Mouse (Mus musculus) CH12.LX (cell line): ENCODE data around the gene Ccdc69.

Experiments used
- CHD1 ChIP-seq: IDR thresholded peaks from 2 replicates; pipeline ENCODE4 v1.6.1; 2012; ENCODE audit warnings: low read depth, low read length, improper control_type of control experiment, inconsistent platforms
- CHD2 ChIP-seq: IDR thresholded peaks from 2 replicates; pipeline ENCODE4 v1.6.1; 2011; ENCODE audit warnings: low read length, improper control_type of control experiment
- CTCF ChIP-seq, 2 experiments: IDR thresholded peaks in 1 of 2; conservative IDR thresholded peaks in 1 of 2; 2 replicates each; pipeline ENCODE4 v1.5.1; 2011 to 2012; ENCODE audit warnings: low read depth in 2 of 2, low read length in 2 of 2, improper control_type of control experiment in 1 of 2, inconsistent platforms in 1 of 2, mild to moderate bottlenecking in 1 of 2, moderate library complexity in 1 of 2
- E2F4 ChIP-seq: IDR thresholded peaks from 2 replicates; pipeline ENCODE4 v1.6.1; 2011; ENCODE audit warnings: low read depth, low read length, improper control_type of control experiment; ENCODE audit not compliant: insufficient replicate concordance
- EP300 ChIP-seq: IDR thresholded peaks from 2 replicates; pipeline ENCODE4 v1.6.1; 2011; ENCODE audit warnings: low read length, improper control_type of control experiment
- KAT2A ChIP-seq: IDR thresholded peaks from 2 replicates; pipeline ENCODE4 v1.6.1; 2012; ENCODE audit warnings: low read length, improper control_type of control experiment, inconsistent platforms; ENCODE audit not compliant: insufficient replicate concordance
- PAX5 ChIP-seq: IDR thresholded peaks from 2 replicates; pipeline ENCODE4 v1.6.1; 2012; ENCODE audit warnings: low read length, inconsistent platforms, mixed read lengths
- POLR2A ChIP-seq: IDR thresholded peaks from 2 replicates; pipeline ENCODE4 v1.6.1; 2011; ENCODE audit warnings: low read depth, mild to moderate bottlenecking, improper control_type of control experiment, low read length
- SMC3 ChIP-seq: IDR thresholded peaks from 2 replicates; pipeline ENCODE4 v1.6.1; 2011; ENCODE audit warnings: low read depth, low read length, improper control_type of control experiment
- TBP ChIP-seq: conservative IDR thresholded peaks from 2 replicates; pipeline ENCODE4 v1.6.1; 2011; ENCODE audit warnings: low read depth, low read length, improper control_type of control experiment
- TCF12 ChIP-seq: IDR thresholded peaks from 2 replicates; pipeline ENCODE4 v1.6.1; 2014; ENCODE audit warnings: low read depth, mild to moderate bottlenecking, inconsistent platforms, low read length, improper control_type of control experiment
- USF1 ChIP-seq: IDR thresholded peaks from 2 replicates; pipeline ENCODE4 v1.6.1; 2014; ENCODE audit warnings: low read depth, mild to moderate bottlenecking, inconsistent platforms, low read length, improper control_type of control experiment
- USF2 ChIP-seq: conservative IDR thresholded peaks from 2 replicates; pipeline ENCODE4 v1.6.1; 2011; ENCODE audit warnings: low read depth, low read length, improper control_type of control experiment

GRCm38 (mm10) chr11:55096731-55097462, 19.0 kb upstream of the Ccdc69 start:
- no peak for TF ChIP-seq PAX5
- no peak for TF ChIP-seq POLR2A
- TF ChIP-seq KAT2A: no peak
- TF ChIP-seq CTCF (conservative IDR thresholded peaks at IDR 0.05 in 1 of 2, IDR thresholded peaks at IDR 0.05 in 1 of 2; ENCODE audit: low read depth in 2 of 2, low read length in 2 of 2): no peak
- TF ChIP-seq USF2: no peak
- TF ChIP-seq TCF12: no peak
- TF ChIP-seq EP300: no peak
- no peak for TF ChIP-seq CHD1
- TF ChIP-seq CHD2: no peak
- no peak for TF ChIP-seq E2F4
- no peak for TF ChIP-seq USF1
- TF ChIP-seq SMC3: no peak
- no peak for TF ChIP-seq TBP
